Mouse (Mus musculus) skeletal muscle tissue, adult 2 months (tissue): ENCODE results near the gene Ggnbp2.
A peak's percentile ranks its signal among the peaks of the same experiment; 100 is the strongest.

Source experiments
- DNase-seq: peaks from one replicate; pipeline ENCODE4 v3.0.0-alpha.2; 2012; ENCODE audit warnings: low read depth, low spot score

The Ggnbp2 gene

GRCm38 (mm10) chr11:84826185-84826584 lies 44.4 kb downstream of the Ggnbp2 start:
- DNase-seq, result peak; percentile 92

GRCm38 (mm10) chr11:84825261-84825807 lies 45.3 kb downstream of the Ggnbp2 start:
- no peak for DNase-seq

GRCm38 (mm10) chr11:84823484-84823897 lies 47.1 kb downstream of the Ggnbp2 start:
- DNase-seq, result peak; percentile 67

- no peak for DNase-seq
Measured at GRCm38 (mm10) chr11:84822487-84822886, 48.1 kb downstream of the Ggnbp2 start.

GRCm38 (mm10) chr11:84821131-84821770 lies 49.4 kb downstream of the Ggnbp2 start:
- DNase-seq, result no peak

GRCm38 (mm10) chr11:84818961-84819692 lies 51.5 kb downstream of the Ggnbp2 start, which contains the start of gene Mrm1:
TSS of gene Mrm1 (minus strand) at chr11:84819515.
- peak; percentile 97 for DNase-seq

- DNase-seq, result peak; percentile 73
Measured at GRCm38 (mm10) chr11:84818085-84818960, 52.3 kb downstream of the Ggnbp2 start.

GRCm38 (mm10) chr11:84817362-84817761 lies 53.3 kb downstream of the Ggnbp2 start:
- DNase-seq, result no peak

GRCm38 (mm10) chr11:84813724-84814510 lies 56.7 kb downstream of the Ggnbp2 start:
- peak; percentile 53 for DNase-seq

GRCm38 (mm10) chr11:84804373-84804772 lies 66.2 kb downstream of the Ggnbp2 start:
- no peak for DNase-seq

- peak; percentile 48 for DNase-seq
Measured at GRCm38 (mm10) chr11:84797627-84798353, 72.8 kb downstream of the Ggnbp2 start.

GRCm38 (mm10) chr11:84797026-84797425 lies 73.6 kb downstream of the Ggnbp2 start:
- no peak for DNase-seq

- DNase-seq, result no peak
Measured at GRCm38 (mm10) chr11:84794496-84795113, 76.0 kb downstream of the Ggnbp2 start.

- no peak for DNase-seq
Measured at GRCm38 (mm10) chr11:84793545-84793944, 77.1 kb downstream of the Ggnbp2 start.

- DNase-seq, result no peak
Measured at GRCm38 (mm10) chr11:84790383-84790782, 80.2 kb downstream of the Ggnbp2 start.
